Mouse (Mus musculus): ENCODE results near the gene Gm28047. TPM values are rescaled to one million over a fixed set of nuclear protein-coding genes. Genes with fewer than 3 reads are reported as not detected.

Gm28047 gene
- polyA plus RNA-seq, 2 experiments, result not detected

GRCm38 (mm10) chr15:102487664-102488063 lies 137.2 kb downstream of the Gm28047 start:
- DNase-seq (ENCODE audit: low spot score), result no peak
- ATAC-seq (ENCODE audit: low FRiP score, low read depth), result no peak
- 75% methylated on average over 1 of the region's 1 CpGs for WGBS

GRCm38 (mm10) chr15:102485853-102486252 lies 139.0 kb downstream of the Gm28047 start:
- no peak overlapping the region for H3K4me3 ChIP-seq (replicated peaks; ENCODE audit: low read length)
- 92% methylated on average over 12 of the region's 12 CpGs for WGBS
- H3K4me1 ChIP-seq (ENCODE audit: control insufficient read depth, insufficient read depth, low read length), result no peaks in the 10 kb centered on the region
- no peaks in the 10 kb centered on the region for H3K9me3 ChIP-seq (ENCODE audit: control insufficient read depth, low read length)
- H3K4me2 ChIP-seq (replicated peaks; ENCODE audit: low read depth, low read length, severe bottlenecking), result no peak overlapping the region
- no peak for ATAC-seq (ENCODE audit: low FRiP score, low read depth)
- no peaks in the 10 kb centered on the region for H3K27me3 ChIP-seq (ENCODE audit: control insufficient read depth, insufficient read depth, low read length)
- H3K36me3 ChIP-seq (ENCODE audit: control insufficient read depth, insufficient read depth, low read length), result peaks cover 93% of the 10 kb centered on the region
- TF ChIP-seq POLR2A (IDR thresholded peaks at IDR 0.05; ENCODE audit: borderline replicate concordance, extremely low read depth, insufficient read depth, insufficient read length), result no peak
- no peak overlapping the region for H3K27ac ChIP-seq (replicated peaks; ENCODE audit: low read depth, low read length)
- H3K9ac ChIP-seq (ENCODE audit: low read depth, low read length, severe bottlenecking), result no peak overlapping the region
- no peak for DNase-seq (ENCODE audit: low spot score)

More at GRCm38 (mm10) chr15:102487664-102488063, 137.2 kb downstream of the Gm28047 start:
- H3K4me2 ChIP-seq (replicated peaks; ENCODE audit: low read depth, low read length, severe bottlenecking), result no peak overlapping the region
- no peaks in the 10 kb centered on the region for H3K9me3 ChIP-seq (ENCODE audit: control insufficient read depth, low read length)
- peaks cover 92% of the 10 kb centered on the region for H3K36me3 ChIP-seq (ENCODE audit: control insufficient read depth, insufficient read depth, low read length)
- TF ChIP-seq POLR2A (IDR thresholded peaks at IDR 0.05; ENCODE audit: borderline replicate concordance, extremely low read depth, insufficient read depth, insufficient read length), result no peak
- no peak overlapping the region for H3K4me3 ChIP-seq (replicated peaks; ENCODE audit: low read length)
- H3K27me3 ChIP-seq (ENCODE audit: control insufficient read depth, insufficient read depth, low read length), result no peaks in the 10 kb centered on the region
- no peak overlapping the region for H3K27ac ChIP-seq (replicated peaks; ENCODE audit: low read depth, low read length)
- H3K9ac ChIP-seq (ENCODE audit: low read depth, low read length, severe bottlenecking), result no peak overlapping the region
- H3K4me1 ChIP-seq (ENCODE audit: control insufficient read depth, insufficient read depth, low read length), result no peaks in the 10 kb centered on the region

GRCm38 (mm10) chr15:102483136-102483535 lies 141.7 kb downstream of the Gm28047 start:
- no peaks in the 10 kb centered on the region for H3K4me1 ChIP-seq (ENCODE audit: control insufficient read depth, insufficient read depth, low read length)
- H3K27ac ChIP-seq (replicated peaks; ENCODE audit: low read depth, low read length), result no peak overlapping the region
- TF ChIP-seq POLR2A (IDR thresholded peaks at IDR 0.05; ENCODE audit: borderline replicate concordance, extremely low read depth, insufficient read depth, insufficient read length), result no peak
- no peaks in the 10 kb centered on the region for H3K27me3 ChIP-seq (ENCODE audit: control insufficient read depth, insufficient read depth, low read length)
- peaks cover 90% of the 10 kb centered on the region for H3K36me3 ChIP-seq (ENCODE audit: control insufficient read depth, insufficient read depth, low read length)
- no peak overlapping the region for H3K4me2 ChIP-seq (replicated peaks; ENCODE audit: low read depth, low read length, severe bottlenecking)
- H3K9ac ChIP-seq (ENCODE audit: low read depth, low read length, severe bottlenecking), result no peak overlapping the region
- ATAC-seq (ENCODE audit: low FRiP score, low read depth) (no peak), DNase-seq (ENCODE audit: low spot score) (no peak)
- H3K9me3 ChIP-seq (ENCODE audit: control insufficient read depth, low read length), result no peaks in the 10 kb centered on the region
- 92% methylated on average over 3 of the region's 3 CpGs for WGBS
- no peak overlapping the region for H3K4me3 ChIP-seq (replicated peaks; ENCODE audit: low read length)

- 90% methylated on average over 2 of the region's 2 CpGs for WGBS
- TF ChIP-seq POLR2A (IDR thresholded peaks at IDR 0.05; ENCODE audit: borderline replicate concordance, extremely low read depth, insufficient read depth, insufficient read length), result no peak
- Histone ChIP-seq H3K36me3 (ENCODE audit: control insufficient read depth, insufficient read depth, low read length) (peaks cover 59% of the 10 kb centered on the region), H3K9ac (ENCODE audit: low read depth, low read length, severe bottlenecking) (no peak overlapping the region), H3K27me3 (ENCODE audit: control insufficient read depth, insufficient read depth, low read length) (no peaks in the 10 kb centered on the region), H3K4me3 (replicated peaks; ENCODE audit: low read length) (no peak overlapping the region), H3K27ac (replicated peaks; ENCODE audit: low read depth, low read length) (no peak overlapping the region), H3K4me1 (ENCODE audit: control insufficient read depth, insufficient read depth, low read length) (peaks cover 7% of the 10 kb centered on the region; the same call in 1 of the 2 replicates), H3K9me3 (ENCODE audit: control insufficient read depth, low read length) (no peaks in the 10 kb centered on the region), H3K4me2 (replicated peaks; ENCODE audit: low read depth, low read length, severe bottlenecking) (no peak overlapping the region)
- DNase-seq (ENCODE audit: low spot score) (no peak), ATAC-seq (ENCODE audit: low FRiP score, low read depth) (no peak)
Observed at GRCm38 (mm10) chr15:102474520-102474919, 150.3 kb downstream of the Gm28047 start.

MicroRNAs within 50 kb of the gene (microRNA counts, 519-probe panel; counts per million panel counts)
- 591 counts per million, percentile 1 among the panel's probes with 10 or more counts for microRNA mmu-miR-688

Small RNA genes lying within 50 kb of the gene (microRNA-seq; reads per million reads assigned to microRNA genes)
- gene Mir688, result not detected

Other genes with a start within 250 kb of the Gm28047 start
- gene Sp1, start 218.9 kb downstream of the Gm28047 start, polyA plus RNA-seq (2012; rRNA removed), result 35.7 and 41.1 TPM in 2 replicates
- 17.2 and 17.7 TPM in 2 replicates for gene Sp1, start 218.9 kb downstream of the Gm28047 start, polyA plus RNA-seq (2014; fragmentation: Nextera tagmentation; extraction: Ambion mirVana)
- 0.53 and 0.67 TPM in 2 replicates for gene Amhr2, start 179.7 kb downstream of the Gm28047 start, polyA plus RNA-seq (2012; rRNA removed)
- 0.25 and 1.1 TPM in 2 replicates for gene Amhr2, start 179.7 kb downstream of the Gm28047 start, polyA plus RNA-seq (2014; fragmentation: Nextera tagmentation; extraction: Ambion mirVana)
- 67.8 and 74.6 TPM in 2 replicates for gene Prr13, start 166.0 kb downstream of the Gm28047 start, polyA plus RNA-seq (2012; rRNA removed)
- gene Prr13, start 166.0 kb downstream of the Gm28047 start, polyA plus RNA-seq (2014; fragmentation: Nextera tagmentation; extraction: Ambion mirVana), result 76.6 and 81.6 TPM in 2 replicates
- gene Pcbp2, start 154.5 kb downstream of the Gm28047 start, polyA plus RNA-seq (2012; rRNA removed), result 814 and 942 TPM in 2 replicates
- gene Pcbp2, start 154.5 kb downstream of the Gm28047 start, polyA plus RNA-seq (2014; fragmentation: Nextera tagmentation; extraction: Ambion mirVana), result 324 and 328 TPM in 2 replicates
- not detected in 2 replicates for gene Gm10337, start 121.3 kb downstream of the Gm28047 start, polyA plus RNA-seq (2012; rRNA removed)
- not detected in 2 replicates for gene Gm10337, start 121.3 kb downstream of the Gm28047 start, polyA plus RNA-seq (2014; fragmentation: Nextera tagmentation; extraction: Ambion mirVana)
- gene Map3k12, start 108.0 kb downstream of the Gm28047 start, polyA plus RNA-seq (2012; rRNA removed), result 36.3 and 38.3 TPM in 2 replicates
- gene Map3k12, start 108.0 kb downstream of the Gm28047 start, polyA plus RNA-seq (2014; fragmentation: Nextera tagmentation; extraction: Ambion mirVana), result 15.8 and 18.7 TPM in 2 replicates
- 132 and 150 TPM in 2 replicates for gene Tarbp2, start 106.9 kb downstream of the Gm28047 start, polyA plus RNA-seq (2012; rRNA removed)
- gene Tarbp2, start 106.9 kb downstream of the Gm28047 start, polyA plus RNA-seq (2014; fragmentation: Nextera tagmentation; extraction: Ambion mirVana), result 78.1 and 86.6 TPM in 2 replicates
- gene Npff, start 100.1 kb downstream of the Gm28047 start, polyA plus RNA-seq (2012; rRNA removed), result 13.7 and 14.4 TPM in 2 replicates
- gene Npff, start 100.1 kb downstream of the Gm28047 start, polyA plus RNA-seq (2014; fragmentation: Nextera tagmentation; extraction: Ambion mirVana), result 2.5 and 2.8 TPM in 2 replicates
- gene Atf7, start 397 bp upstream of the Gm28047 start, polyA plus RNA-seq (2012; rRNA removed), result 110 and 155 TPM in 2 replicates
- gene Atf7, start 397 bp upstream of the Gm28047 start, polyA plus RNA-seq (2014; fragmentation: Nextera tagmentation; extraction: Ambion mirVana), result 50.7 and 51.0 TPM in 2 replicates
- 635 and 699 TPM in 2 replicates for gene Atp5g2, start 47.3 kb upstream of the Gm28047 start, polyA plus RNA-seq (2012; rRNA removed)
- gene Atp5g2, start 47.3 kb upstream of the Gm28047 start, polyA plus RNA-seq (2014; fragmentation: Nextera tagmentation; extraction: Ambion mirVana), result 73.6 and 78.4 TPM in 2 replicates
- 54.7 and 57.5 TPM in 2 replicates for gene Calcoco1, start 97.1 kb upstream of the Gm28047 start, polyA plus RNA-seq (2012; rRNA removed)
- gene Calcoco1, start 97.1 kb upstream of the Gm28047 start, polyA plus RNA-seq (2014; fragmentation: Nextera tagmentation; extraction: Ambion mirVana), result 56.6 and 62.9 TPM in 2 replicates